Mouse (Mus musculus): Measurements from ENCODE around the gene Arhgap8.

The Arhgap8 gene

DNA sequence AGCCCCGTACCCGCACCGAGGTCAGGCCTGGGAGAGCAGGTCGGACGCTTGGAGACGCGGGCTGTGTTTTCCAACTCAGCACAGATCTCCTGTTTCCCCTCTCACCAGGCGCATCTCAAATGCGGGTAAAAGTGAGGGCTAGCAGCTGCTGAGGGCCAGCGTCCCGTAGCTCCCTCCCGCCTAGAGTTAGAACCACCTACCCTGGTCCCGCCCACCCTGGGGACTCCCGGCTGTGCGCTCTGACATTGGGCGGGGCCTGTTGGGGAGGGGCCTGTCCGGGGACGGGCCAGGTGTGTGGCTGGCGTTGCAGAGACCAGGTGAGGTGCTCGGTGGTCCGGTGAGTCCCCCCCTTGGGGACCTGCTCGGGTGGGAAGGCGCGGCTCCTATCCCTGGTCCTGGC is at the start of gene Arhgap8:
Gene Arhgap8, plus strand, starts transcription at position 262 of the 400 bp plus-strand sequence.
- no peak for DNase-seq (ENCODE audit: low read depth in 1 of 2, low spot score in 2 of 2)

DNA sequence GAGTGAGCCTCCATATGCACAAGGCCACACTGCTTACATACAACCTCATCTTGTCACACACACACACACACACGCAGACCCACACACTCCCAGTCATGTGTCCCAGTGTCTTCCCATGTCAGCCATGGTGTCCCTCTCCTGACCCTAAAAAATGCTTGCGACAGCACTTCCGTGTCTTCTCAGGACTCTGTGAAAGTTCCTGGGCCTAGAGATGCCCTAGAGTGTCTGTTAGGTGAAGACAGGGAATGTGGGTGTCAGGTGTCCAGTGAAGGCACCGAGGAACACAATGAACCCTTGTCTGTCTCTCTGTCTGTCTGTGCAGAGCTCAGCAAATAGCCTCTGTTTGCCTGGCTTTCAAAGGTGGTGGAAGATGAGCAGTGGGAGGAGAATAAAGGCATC is 49.2 kb upstream of the Arhgap8 start:
- no peak for DNase-seq (ENCODE audit: low read depth in 1 of 2, low spot score in 2 of 2)

DNA sequence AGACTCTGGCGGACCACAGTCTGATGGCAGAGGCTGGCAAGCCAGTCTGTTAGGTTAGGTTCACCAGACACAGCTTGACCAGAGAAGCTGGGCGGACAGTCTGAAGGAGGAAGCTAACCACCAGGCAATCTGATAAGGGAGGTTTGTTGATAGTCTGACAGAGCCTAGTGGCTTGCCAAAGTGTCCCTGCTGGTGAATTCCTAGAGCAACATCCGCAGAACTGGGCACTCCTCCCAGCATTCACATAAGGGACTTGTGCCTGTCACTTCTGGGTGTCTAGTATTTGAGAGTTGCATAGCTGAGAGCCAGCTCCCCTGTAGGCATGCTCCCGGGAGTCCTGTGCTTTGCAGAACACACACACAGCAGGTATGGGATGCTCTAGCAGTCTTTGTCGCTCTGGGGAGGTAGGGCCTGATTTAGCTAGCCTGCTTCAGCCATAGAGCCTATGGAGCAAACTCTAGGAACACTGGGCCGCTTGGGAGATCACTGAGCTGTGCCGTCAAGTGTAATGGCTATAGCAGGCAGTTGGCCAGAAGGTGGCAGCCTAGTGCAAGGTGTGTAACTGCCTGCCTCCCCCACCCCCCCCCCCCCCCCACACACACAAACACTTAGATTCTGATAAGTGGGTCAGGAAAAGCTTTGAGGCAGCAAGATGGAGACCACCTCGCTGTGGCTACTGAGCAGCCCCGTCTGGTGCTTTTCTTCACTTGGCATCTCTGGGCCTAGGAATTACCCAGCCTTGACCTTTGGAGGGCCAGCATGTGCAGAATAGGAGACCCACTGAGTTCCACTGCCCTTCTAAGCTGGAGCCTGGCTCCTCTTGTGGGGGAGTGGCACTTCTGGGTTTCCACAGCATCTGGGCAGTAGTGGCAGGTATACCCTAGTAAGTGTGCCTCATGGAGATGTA is 48.2 kb upstream of the Arhgap8 start:
- DNase-seq (ENCODE audit: low read depth in 1 of 2, low spot score in 2 of 2) = no peak

DNA sequence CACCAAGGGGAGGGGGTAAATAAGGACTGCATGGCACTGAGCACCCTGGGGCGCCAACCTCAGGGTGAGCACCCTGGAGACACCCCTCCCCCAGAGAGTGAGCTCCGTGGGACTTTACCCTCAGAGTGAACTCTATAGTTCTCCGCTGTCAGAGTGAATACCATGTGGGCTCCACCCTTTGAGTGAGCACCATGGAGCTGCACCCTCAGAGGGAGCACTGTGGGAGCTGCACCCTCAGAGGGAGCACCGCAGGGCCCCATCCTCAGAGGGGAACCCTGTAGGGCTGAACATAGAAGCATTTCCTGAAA is 47.6 kb upstream of the Arhgap8 start:
- DNase-seq (ENCODE audit: low read depth in 1 of 2, low spot score in 2 of 2) = no peak

DNA sequence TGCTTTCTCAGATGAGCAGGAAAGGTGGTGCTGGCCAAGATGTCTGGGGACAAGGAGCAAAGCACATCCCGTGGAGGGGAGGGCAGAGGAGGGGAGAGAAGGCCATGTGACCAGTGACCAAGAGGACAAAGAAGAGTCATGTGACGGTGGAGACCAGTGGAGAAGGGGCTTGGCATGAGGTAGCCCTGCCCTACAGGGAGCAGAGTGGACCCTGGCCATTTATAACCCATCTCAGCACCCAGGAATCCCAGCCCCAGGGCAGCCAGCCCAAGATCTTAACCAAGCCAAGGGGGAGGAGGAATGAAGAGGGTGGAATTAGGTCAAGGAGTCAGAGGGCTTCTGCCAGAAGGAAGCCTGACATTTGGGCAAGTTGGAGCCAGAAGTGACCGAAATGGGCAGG is 47.2 kb upstream of the Arhgap8 start:
- DNase-seq (ENCODE audit: low read depth in 1 of 2, low spot score in 2 of 2) = no peak

DNA sequence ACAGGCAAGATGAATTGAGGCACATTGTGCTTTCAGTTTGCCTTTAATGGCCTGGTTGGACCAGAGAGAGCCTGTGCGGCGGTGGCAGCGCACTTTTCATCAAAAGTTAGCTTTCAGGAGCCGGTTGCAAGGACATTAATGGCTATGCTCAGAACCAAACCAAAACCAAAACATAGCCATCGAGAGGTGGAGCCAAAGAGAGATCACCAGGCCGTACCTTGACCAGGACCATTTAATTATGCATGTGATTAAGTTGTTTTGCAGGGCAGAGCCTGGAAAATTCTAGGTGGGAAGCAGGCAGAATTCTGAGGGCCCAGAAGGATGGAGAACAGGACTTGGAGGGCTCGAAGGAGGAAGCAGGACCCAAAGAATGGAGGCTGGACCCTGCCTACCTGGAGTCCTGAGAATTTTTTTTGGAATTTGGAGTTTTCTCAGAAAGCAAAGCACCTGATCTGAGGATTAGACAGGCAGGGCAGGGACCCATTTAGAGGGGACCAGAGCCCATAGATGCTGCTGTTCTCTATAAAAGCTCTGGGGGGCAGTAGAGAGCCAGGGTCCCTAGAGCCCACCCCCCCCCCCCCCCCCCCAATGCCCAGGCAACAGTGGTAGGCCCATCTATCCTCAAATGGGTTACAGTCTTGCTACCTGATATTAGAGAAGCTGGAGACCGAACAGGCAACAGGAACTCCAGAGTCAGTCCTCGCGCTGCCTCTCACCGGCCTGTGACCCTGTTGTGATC is 45.4 kb upstream of the Arhgap8 start:
- DNase-seq (ENCODE audit: low read depth in 1 of 2, low spot score in 2 of 2) = no peak

DNA sequence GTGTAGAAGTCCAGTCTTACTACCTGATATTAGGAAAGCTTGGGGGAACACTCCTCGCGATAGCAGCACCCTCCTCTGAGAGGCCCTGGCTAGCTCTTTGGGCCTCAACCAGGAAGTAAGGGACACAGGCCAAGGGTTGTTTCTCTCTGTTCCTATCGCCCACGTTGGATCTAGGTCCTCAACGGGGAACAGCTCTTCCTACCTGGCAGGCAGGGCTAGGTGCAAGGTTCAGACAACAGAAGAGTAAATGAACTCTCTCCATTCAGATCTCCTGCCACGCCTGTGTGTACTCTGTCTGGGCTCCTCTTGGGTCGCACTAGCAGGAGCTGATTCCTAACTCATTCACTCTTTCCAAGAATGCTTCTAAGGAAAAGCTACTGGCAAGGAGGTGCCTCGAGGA is 44.5 kb upstream of the Arhgap8 start:
- no peak for DNase-seq (ENCODE audit: low read depth in 1 of 2, low spot score in 2 of 2)

DNA sequence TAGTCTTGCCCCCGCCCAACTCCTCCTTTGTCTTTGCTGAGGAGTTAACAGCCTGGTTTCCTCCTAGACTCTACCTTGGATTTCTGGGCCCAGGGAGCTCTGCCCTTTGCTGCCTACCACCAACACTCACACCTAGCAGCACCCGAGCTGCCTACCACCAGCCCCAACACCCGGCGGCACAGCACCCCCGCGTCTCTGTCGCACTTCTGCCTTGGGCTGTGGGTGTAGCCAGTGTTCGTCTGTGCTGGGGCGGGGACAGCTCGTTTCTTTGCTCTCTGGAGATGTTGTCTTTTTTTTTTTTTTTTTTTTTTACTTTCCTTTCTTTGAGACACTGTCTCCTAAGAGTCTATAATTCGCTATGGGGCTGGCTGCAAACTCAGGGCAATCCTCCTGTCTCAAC is 41.9 kb upstream of the Arhgap8 start:
- no peak for DNase-seq (ENCODE audit: low read depth in 1 of 2, low spot score in 2 of 2)

DNA sequence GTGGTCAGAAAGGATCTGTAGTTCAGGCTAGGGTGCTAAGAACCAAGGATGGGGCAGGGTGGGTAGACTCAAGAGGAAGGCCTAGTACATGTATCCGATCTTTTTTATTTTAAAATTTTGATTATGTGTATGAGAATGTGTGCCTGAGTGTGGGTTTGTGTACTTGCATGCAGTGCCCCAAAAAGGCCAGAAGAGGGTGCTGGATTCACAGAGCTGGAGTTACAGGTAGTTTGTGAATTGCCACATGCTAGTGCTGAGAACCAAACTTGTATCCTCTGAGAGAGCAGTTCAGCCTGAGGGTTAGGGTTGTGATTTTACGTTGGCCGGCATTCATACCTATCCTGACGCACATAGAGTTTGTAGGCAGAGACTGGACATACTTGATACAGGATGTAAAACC is 40.8 kb upstream of the Arhgap8 start:
- no peak for DNase-seq (ENCODE audit: low read depth in 1 of 2, low spot score in 2 of 2)

DNA sequence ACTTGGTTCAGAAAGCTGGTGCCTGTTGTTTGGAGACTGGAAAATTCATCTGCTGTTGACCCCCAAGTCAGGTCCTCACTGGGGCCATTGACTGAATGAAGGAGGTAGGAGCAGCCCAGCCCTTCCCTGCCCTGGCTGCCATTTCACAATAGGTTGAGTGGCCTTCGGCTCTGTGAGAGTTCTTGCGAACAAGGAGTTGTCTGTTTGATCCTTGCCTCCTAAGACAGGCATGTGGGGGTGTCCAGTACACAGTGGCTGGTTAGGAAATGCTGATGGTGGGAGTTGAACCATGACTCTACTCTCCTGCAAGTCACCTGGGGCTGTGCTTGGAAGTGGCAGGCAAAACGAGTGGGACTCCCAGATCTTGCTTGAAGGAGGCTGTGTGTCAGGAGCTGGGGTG is 40.1 kb upstream of the Arhgap8 start:
- DNase-seq (ENCODE audit: low read depth in 1 of 2, low spot score in 2 of 2) = no peak

DNA sequence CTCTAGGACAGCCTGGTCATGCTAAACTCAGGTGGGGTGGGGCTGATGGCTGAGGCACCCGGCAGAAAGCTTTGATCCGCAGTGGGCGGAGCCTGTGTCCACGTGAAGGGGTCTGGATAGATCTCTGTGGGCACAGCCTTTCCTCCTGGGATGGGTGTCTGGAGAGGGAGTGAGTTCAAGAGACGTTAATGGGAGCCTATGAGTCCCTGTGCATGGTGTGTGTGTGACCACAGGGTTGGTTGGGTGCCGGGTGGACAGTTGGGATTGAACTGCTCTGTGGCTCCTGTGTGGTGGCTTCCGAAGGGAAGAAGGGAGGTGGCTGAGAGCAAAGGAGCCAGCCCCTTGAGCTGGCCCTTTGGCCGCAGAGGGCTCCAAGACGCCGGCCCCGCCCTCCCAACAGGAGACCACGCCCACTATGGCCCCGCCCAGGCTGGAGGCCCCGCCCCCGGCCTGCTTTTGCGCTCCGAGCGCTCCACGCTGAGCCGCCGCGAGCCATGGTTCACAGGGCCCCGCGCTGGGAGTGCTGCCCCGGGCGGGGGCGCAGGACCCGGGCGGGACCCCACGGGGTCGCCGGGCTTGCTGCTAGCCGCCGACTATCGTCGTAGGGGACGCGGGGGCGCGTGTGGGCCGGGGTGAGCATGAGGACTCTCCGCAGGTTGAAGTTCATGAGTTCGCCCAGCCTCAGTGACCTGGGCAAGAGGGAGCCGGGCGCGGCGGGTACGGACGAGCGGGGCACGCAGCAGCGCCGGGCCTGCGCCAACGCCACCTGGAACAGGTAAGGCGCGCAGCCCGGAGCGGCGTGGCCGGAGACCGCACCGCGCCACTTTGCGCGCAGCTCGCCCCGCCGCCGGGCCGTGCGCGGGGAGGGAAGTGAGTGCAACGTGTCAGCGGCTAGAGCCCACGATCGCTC is 39.1 kb upstream of the Arhgap8 start:
- peak; percentile 42 to 74 for DNase-seq (ENCODE audit: low read depth in 1 of 2, low spot score in 2 of 2)

DNA sequence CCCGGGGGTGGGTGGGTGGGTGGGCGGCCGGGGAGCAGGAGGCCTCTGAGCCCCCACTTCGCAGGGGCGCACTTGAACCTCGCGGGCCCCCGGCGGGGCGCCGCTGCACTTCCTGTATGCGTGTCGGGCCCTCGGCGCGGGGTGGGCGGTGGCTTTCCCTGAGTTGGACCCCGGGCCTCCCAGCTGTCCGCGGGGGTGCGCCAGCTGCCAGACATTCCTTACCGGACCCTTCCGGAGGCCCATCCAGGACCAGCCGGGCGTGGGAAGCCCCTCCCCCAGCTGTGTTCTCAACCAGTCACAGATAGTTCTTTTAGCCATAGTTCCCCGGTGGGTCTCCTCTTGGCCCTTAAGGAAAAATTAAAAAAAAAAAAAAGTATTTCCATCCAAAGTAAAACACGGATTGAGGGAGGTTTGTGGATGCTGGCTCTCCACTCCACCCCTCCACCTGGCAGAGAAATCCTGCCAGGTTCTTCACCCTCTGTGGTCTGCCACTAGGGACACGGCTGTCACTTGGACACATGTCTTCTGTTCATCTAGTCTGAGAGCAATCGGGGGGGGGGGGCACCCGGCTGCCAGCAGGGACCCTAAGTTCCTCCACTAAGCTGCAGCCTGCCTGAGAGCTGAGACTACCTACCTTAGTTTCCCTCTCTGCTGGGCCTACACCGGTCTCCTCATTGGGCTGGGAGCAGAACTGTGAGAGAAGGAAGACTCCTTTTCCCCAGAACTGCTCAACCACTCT is 38.2 kb upstream of the Arhgap8 start:
- DNase-seq (ENCODE audit: low read depth in 1 of 2, low spot score in 2 of 2) = no peak

DNA sequence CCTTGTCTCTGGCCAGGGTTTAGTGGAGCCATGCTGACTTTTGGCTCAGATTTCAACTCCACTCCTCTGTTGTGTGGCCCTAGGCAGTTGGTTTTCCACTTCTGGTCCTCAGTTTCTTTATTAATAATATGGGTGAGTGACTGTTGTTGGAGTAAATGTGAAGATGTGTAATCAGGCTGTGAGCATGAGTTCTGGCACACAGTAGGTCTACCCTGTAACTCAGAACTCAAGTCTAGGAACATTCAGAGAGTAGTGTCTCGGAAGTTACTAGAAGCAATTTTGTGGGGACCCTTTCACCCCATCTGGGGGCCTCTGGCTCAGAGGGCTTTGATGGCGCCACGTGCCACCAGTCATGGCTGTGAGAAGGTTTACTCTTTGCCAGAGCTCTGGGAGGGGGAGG is 37.6 kb upstream of the Arhgap8 start:
- no peak for DNase-seq (ENCODE audit: low read depth in 1 of 2, low spot score in 2 of 2)

DNA sequence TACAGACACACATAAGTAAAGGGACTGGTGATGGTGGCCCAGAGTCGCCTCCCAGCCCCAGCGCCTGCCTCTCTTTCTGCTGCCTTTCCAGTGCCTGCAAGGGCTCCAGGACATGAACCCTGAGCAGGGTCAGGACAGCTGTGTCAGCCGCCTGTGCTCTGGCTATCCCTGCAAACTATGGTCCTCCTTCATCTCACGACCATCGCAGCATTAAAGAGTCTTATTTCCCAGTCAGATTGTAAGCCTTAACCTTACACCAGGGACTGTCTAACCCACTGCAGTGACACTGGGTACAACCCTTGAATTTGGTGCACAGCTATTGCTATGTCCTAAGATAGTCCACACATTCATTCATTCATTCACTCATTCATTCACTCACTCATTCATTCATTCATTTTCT is 37.0 kb upstream of the Arhgap8 start:
- no peak for DNase-seq (ENCODE audit: low read depth in 1 of 2, low spot score in 2 of 2)

DNA sequence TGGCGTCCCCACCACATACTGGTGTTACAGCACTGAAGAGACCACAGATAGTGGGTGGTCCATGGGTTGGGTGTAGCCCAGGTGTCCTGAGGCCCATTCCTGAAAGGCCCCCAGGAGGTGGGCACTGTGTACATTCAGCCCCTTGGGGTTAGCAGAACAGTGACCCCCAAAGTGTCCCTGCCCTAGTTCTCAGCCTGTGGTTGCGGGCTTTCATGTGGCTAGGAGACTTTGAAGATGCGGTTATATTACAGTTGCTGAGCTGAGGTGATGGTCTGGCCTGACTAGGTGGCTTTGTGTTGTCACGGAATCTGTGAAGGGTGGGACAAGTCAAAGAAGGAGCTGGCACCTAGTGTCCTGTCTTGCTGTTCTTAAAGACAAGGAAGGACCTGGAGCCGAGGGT is 35.3 kb upstream of the Arhgap8 start:
- no peak for DNase-seq (ENCODE audit: low read depth in 1 of 2, low spot score in 2 of 2)

DNA sequence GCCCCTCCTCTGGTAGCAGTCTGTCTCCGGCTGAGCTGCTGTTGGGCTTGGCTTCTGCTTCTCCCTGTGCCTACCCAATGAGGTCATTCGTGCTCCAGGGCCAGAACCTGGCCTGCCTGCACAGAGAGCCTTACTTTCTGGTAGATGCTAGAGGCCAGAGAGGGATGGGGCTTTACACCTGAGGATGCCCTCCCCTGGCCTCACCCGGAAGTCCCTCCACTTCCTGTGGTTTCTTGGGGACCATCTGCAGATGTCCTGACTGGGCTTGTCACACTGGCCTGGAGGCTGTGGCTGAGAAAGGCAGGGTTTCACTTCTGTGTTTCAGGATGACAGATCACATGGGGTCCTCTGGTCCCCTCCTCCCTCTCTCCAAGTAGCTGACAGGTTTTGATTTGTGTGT is 34.4 kb upstream of the Arhgap8 start:
- peak; percentile 55 to 61 for DNase-seq (ENCODE audit: low read depth in 1 of 2, low spot score in 2 of 2)

DNA sequence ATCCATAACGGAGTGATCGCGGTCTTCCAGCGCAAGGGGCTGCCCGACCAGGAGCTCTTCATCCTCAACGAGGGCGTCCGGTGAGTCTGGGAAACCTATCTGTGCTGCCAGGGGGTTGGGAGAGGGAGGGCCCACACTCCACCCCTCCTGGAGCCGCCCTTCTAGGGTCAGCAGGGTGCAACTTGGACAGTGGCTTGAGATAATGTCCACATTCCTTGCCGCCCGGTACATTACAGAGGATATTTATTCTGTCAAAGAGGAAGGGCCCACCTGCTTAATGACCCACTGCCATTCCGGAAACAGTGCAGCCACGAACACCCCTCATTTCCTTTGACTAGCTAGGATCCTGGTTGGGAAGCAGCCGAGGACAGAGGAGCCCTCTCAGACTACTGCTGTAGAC is 31.9 kb upstream of the Arhgap8 start:
- no peak for DNase-seq (ENCODE audit: low read depth in 1 of 2, low spot score in 2 of 2)

DNA sequence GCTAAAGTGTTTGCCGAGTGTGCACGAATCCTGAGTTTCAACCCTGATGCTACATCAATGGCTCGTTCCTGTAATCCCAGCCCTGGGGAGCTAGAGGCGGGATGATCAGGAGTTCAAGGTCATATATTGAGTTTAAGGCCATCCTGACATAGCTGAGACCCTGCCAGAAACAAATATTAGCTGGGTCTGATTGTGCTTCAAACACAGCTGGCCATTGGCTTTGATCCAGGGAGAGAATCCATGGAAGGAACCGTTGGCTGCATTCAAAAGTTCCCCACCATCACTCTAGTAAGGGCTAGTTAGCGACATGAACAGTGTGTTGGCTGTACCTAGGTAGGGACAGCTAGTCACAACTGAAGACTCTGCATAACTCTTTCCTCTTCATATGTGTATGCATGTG is 30.5 kb upstream of the Arhgap8 start:
- DNase-seq (ENCODE audit: low read depth in 1 of 2, low spot score in 2 of 2) = no peak

DNA sequence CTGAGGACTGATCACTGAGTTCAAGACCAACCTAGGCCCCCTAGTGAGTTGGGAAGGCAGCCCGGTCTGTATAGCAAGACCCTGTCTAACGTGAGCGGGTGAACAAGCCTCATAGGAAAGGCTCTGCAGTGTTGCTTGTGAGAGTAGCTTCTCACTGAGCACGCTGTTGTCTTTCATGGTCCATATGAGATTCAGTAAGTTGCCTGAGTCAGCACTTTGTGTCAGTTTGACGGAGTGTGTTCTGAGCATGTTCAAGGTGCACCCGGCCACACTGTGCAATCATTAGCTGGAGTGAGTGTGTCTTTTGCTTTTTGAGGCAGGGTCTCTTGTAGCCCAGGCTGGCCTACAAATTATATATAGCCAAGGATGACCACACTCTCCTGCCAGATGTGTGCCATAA is 28.3 kb upstream of the Arhgap8 start:
- DNase-seq (ENCODE audit: low read depth in 1 of 2, low spot score in 2 of 2) = no peak

DNA sequence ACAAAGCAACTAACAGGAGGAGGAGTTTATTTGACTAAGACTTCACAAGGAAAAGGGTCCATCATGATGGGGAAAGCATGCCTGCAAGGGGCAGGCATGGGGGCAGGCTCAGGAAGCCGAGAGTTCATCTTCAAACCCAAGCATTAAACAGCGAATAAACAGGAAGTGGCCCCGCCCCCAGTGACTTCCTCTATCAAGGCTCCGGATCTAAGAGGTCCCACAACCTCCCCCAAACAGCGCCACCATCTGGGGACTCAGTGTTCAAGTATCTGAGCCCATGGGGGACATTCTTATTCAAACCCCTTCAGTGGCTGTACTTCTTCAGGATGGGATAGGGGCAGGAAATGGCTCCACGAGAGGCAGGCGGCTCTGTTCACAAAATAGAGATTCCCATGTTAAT is 27.2 kb upstream of the Arhgap8 start:
- no peak for DNase-seq (ENCODE audit: low read depth in 1 of 2, low spot score in 2 of 2)

DNA sequence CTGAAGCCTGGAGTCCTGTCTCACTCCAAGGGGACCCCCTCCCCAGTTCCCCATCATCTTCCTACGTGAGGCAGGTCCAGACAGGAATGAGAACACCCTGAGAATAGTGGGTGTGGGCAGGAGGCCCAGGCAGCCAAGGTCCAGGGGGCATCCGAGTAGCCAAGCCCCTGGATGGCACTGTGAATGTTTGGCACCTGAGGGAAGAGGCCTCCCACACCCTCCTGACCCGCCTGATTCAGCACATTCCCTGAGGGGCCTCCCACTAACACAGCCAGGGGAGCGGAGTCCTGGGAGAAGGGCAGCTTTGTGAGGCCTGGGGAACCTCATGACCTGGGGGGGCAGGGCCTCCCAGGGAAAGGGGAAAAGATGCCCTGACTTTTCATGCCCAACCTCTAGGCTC is 23.8 kb upstream of the Arhgap8 start:
- DNase-seq (ENCODE audit: low read depth in 1 of 2, low spot score in 2 of 2) = no peak
